Mouse (Mus musculus) olfactory bulb, adult 2 months (tissue): ENCODE results near the gene Man1c1.

Experiments
- CTCF ChIP-seq: fragments of 200-500 bp; IDR thresholded peaks from 2 replicates; pipeline ENCODE4 v1.5.1; 2012; ENCODE audit warnings: low read depth, mild to moderate bottlenecking, low read length, moderate library complexity; ENCODE audit not compliant: insufficient read depth
- POLR2A ChIP-seq: fragments of 200-500 bp; IDR thresholded peaks from 2 replicates; pipeline ENCODE4 v1.6.1; 2012; ENCODE audit warnings: mild to moderate bottlenecking, low read depth, low read length, moderate library complexity; ENCODE audit not compliant: insufficient read depth

DNA sequence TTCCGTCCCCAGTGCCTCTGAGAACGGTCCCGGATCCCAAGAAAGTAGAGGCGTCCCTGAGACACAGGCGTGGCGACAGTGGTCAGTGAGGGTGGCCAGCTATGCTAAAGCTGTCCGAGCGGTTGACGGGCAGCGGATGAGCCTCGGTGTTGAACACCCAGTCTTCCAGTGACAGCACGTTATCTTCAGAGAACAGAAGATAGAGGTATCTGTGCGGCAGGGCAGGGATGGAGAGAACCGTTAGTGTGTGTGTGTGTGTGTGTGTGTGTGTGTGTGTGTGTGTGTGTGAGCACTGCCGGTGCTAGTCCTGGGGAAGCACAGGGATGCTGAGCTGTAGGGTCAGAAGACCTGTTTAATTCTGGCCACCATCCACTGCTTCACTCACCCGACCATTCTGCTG lies 140.5 kb downstream of the Man1c1 start:
- no peak for TF ChIP-seq POLR2A
- no peak for TF ChIP-seq CTCF
